Mouse (Mus musculus): Measurements from ENCODE around the gene Rnf13.
A peak's percentile ranks its signal among the peaks of the same experiment; 100 is the strongest.

Rnf13 gene

DNA sequence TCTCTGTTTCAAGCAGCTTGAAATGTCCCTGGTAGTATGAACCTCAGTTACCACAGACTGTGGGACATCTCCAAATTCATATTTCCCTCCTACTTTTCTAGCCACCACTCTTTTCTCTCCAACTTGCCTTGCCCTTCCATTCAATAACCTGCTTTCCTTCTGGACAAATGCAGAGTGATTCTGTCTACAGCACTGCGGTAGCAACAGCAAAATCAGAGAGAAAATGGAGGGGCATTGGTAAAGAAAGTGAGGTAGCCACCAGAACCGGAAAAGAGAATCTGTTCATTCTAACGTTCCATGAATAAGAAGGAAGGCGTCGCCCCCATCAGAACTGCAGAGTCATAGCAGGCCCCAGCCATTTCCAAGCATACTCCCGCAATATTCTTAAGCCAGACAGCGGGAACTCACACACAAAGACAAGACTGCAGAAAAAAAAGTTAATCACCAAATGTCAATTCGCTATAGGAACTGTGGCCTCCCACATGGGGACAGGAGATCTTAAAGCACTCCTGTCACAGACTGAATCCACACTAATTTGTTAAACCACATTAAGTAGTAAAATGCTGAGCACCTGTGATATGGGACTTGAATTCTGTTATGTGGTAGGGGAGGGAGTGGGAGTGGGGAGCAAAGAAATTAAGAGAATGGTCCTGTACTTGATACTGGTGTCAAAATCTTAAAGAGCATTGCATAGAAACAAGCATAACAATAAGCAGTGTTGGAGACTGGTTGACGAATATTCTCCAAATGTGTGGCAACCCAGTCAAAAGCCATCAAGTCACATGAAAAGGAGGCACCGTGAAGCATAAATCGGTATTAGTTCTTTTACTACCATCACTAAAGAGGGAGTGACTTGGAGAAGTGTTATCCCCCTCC lies 110.2 kb downstream of the Rnf13 start:
- no peak for DNase-seq (ENCODE audit: low spot score in 2 of 2)

DNA sequence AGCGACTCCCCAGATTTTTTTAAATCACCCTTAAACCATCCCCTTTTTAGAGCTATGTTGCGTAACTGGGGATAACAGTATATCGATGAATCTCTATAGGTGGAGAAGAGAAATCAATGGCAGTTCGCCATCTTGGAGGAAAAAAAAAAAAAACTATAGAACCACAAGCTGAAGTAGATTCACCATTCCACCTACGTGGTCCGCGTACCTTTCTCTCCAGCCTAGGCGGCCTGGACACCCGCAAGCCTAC lies 110.7 kb downstream of the Rnf13 start:
- DNase-seq (ENCODE audit: low spot score in 2 of 2), result no peak

GRCm38 (mm10) chr3:57846912-57847759 lies 111.3 kb downstream of the Rnf13 start:
- DNase-seq (ENCODE audit: low spot score in 2 of 2), result peak; percentile 13 to 65

DNA sequence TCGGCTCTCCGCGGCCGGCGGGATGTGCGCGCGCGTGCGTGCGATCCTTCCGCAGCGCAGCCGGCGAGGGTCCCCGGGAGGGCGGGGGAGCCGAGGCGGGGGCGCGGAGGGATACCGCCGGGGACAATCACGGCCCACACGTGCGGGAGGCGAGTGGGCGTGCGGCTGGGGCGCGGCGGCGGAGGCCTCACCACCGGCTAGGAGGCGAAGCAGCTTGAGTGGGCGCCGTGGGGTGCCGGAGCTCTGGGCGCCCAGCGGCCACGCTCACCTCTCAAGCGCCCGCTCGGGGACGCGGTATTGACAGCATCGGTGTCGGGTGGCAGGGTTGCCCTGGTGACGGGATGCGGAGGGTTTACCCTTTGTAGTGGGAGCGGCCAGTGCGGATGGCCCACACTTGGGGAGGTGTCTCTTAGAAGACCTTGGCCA lies 111.9 kb downstream of the Rnf13 start, which contains the start of gene Pfn2:
Gene Pfn2, minus strand, starts transcription at position 320 of the 426 bp plus-strand sequence.
- DNase-seq (ENCODE audit: low spot score in 2 of 2), result peak; percentile 34 to 73

GRCm38 (mm10) chr3:57882945-57883344 lies 147.1 kb downstream of the Rnf13 start:
- no peak for DNase-seq (ENCODE audit: low spot score in 2 of 2)
